Mouse (Mus musculus) bone marrow macrophage, adult 2 months (primary cell): ENCODE data around the gene Alkbh8. TPM values are rescaled to one million over a fixed set of nuclear protein-coding genes. Genes with fewer than 3 reads are reported as not detected.
"Not testable (repeated sequence)": the region's sequence is repeated elsewhere in the genome, so short reads cannot be mapped to it uniquely, and the experiment has no call there.

Source experiments
- H3K27ac ChIP-seq: 2 replicates; pipeline ENCODE4 v1.5.1; 2012; ENCODE audit warnings: low read depth, low read length; ENCODE audit not compliant: insufficient read depth
- H3K4me1 ChIP-seq: 2 replicates; pipeline ENCODE4 v1.6.1; 2012; ENCODE audit warnings: low read length; ENCODE audit not compliant: control insufficient read depth, insufficient read depth
- H3K4me3 ChIP-seq: 2 replicates; pipeline ENCODE4 v1.5.1; 2012; ENCODE audit warnings: mild to moderate bottlenecking, low read length, moderate library complexity; ENCODE audit not compliant: insufficient read depth
- CTCF ChIP-seq: IDR thresholded peaks from 2 replicates; pipeline ENCODE4 v1.5.1; 2012; ENCODE audit warnings: low read depth, mild to moderate bottlenecking, low read length, moderate library complexity
- POLR2A ChIP-seq: IDR thresholded peaks from 2 replicates; pipeline ENCODE4 v1.6.1; 2012; ENCODE audit warnings: mild to moderate bottlenecking, low read depth, low read length, borderline replicate concordance
- polyA plus RNA-seq: library from polyadenylated mRNA; stranded (reverse); fragments of >200 nt; gene quantifications from 2 replicates; pipeline ENCODE4 v1.2.4, GENCODE M21; 2012; ENCODE audit not compliant: missing spikeins, insufficient read depth, insufficient read length

Alkbh8 gene
- 7.0 and 13.0 TPM in 2 replicates for polyA plus RNA-seq

DNA sequence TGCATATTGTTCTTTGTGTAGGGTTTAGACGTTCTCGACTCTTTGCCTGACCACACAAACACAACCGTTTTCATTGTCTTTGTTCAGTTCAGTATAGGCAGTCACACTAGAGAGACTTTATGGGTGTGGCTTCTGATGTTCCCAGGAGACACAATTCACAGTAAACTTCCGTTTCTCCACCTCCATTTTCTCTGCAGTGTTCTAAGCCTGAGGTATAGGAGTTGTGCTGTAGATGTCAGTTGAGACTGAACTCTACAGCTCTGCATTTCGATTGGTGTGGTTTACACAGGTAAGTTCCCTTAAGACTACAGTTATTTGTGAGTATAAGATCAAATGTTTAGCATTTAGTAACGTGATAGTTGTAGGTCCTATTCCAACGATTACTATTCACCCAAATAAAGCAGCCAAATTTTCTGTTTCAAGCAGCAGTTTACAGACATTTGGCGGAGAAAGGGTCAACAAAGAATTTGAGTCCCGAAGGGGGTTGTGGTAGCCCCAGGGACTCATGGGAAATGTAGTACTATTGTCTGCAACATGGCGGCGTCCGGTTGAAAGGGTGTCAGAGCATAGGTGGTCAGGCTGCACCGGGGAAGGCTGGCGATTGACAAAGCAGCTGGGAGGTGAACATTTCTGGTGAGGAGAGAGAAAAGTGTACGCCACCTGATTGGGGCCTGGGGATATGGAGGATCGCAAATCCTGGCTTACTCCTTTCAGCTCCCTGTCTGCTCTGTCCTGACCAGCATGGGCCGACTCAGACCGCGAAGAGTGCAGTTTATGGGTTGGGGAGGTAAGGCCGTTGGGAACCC lies at the start of gene Alkbh8:
TSS of gene Alkbh8 (plus strand) at position 179 of the 806 bp plus-strand sequence.
- Histone ChIP-seq H3K4me1 (peaks cover 2% of the 10 kb centered on the region; the same call in 1 of the 2 replicates), H3K27ac (0 out of 2 replicates have a peak within 1 kb of the TSS, but pooled peaks have one; percentile 11), H3K4me3 (peak within 1 kb of the TSS; percentile 86)
- TF ChIP-seq CTCF (no peak), POLR2A (no peak)

DNA sequence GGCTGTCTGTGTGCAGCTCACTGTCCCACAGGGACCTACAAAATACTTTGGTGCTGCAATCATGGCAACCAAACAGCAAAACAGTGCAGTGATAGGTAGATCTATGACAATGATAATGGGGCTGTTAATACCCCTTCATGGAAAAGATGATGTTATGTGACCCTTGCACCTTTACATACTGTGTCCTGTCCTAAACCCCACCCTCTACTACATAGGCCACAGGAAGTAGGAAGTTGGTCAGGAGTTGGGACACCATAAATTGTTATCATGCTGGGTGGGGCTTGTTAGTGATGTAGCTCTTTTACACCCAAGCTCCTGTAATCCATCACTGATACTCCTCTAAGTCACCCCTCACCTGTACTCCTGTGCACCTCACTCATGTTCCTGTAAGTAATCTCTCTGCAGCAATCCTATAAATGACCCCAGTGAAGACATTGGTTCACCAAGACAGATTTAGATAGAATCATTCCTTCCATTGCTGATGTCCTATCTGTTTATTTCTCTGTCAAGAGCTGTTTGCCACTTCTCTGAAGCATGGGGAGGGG lies 25.6 kb upstream of the Alkbh8 start:
- no peak overlapping the region for H3K4me3 ChIP-seq
- no peaks in the 10 kb centered on the region for H3K4me1 ChIP-seq
- H3K27ac ChIP-seq: no peak overlapping the region
- TF ChIP-seq CTCF (no peak), POLR2A (no peak)

DNA sequence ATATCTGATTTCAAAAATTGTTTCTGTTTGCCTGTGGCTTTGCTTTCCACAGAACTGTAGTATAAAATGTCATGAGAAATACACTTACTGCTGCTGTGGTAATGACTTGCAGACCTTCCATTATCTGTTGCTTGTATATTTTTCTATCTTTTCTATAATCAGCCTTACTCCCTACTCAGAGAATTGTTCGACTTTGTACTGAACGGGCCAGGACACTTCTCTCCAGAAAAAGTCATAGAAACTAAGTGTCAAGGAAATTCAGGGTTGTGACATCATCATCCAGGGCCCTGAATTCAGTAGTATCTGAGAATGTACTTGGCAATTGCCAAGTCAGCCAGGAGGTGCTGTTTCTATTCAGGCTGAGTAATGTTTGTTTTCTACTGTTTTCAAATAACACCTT lies 24.9 kb upstream of the Alkbh8 start:
- TF ChIP-seq CTCF (no peak), POLR2A (no peak)
- Histone ChIP-seq H3K4me1 (no peaks in the 10 kb centered on the region), H3K27ac (no peak overlapping the region), H3K4me3 (no peak overlapping the region)

DNA sequence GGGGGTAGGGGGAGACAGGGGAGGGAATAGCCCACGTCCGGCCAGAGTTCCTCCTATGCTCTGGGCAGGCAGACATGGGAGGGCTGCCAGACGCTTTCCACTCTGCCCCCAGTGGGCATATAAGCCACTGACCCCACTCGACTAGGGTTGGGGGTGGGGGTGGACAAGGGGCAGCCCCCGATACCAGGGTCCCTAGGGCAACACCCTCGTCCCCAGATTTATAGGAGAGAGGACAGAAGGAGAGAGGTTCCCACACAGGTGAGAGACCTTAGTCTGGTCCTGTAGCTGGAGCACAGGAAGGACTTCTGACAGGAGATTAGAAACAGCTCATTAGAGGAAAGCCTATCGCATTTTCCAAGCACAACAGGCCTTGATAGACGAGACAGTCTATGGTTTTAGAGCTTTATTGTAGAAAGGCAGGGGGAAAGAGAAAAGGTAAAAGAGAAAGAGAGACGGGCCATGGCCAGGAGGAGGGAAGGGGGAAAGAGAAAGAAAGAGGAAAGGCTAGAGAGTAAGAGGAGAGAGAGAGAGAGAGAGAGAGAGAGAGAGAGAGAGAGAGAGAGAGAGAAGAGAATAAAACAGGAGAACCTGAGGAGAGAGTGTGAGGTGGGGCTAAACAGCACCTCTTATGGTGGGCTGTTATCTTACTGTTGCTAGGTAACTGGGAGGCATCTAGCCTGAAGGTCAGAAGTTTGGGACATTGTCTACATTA lies 7.4 kb upstream of the Alkbh8 start:
- not testable (repeated sequence) for H3K4me1 ChIP-seq, H3K4me3 ChIP-seq, H3K27ac ChIP-seq

DNA sequence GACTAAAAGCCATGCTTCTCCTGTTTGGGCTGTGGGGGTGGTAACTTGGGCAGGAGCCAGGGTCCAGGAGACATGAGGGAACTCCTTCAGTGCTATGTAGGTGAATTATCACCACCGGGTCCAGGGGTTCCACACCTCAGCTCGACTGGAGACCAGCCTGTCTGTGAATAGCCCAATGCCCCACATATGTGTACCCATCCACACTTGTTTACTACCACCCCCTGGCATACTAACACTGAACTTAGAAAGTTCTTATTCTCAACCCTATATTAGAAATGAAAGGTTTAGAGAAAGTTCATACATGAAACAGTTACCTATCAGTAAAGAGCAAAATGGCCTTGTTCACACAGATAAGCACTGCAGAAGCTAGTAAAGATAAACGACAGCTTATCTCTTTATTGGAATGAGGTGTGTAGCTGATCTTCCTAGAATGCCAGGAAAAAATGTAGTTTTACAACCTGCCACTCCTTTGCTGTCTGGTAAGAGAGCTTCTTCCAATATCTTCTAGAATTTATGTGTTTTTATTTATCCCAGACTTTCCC lies 6.8 kb upstream of the Alkbh8 start:
- H3K4me3 ChIP-seq: no peak overlapping the region
- H3K4me1 ChIP-seq: no peaks in the 10 kb centered on the region
- H3K27ac ChIP-seq: no peak overlapping the region
- TF ChIP-seq CTCF (no peak), POLR2A (no peak)

DNA sequence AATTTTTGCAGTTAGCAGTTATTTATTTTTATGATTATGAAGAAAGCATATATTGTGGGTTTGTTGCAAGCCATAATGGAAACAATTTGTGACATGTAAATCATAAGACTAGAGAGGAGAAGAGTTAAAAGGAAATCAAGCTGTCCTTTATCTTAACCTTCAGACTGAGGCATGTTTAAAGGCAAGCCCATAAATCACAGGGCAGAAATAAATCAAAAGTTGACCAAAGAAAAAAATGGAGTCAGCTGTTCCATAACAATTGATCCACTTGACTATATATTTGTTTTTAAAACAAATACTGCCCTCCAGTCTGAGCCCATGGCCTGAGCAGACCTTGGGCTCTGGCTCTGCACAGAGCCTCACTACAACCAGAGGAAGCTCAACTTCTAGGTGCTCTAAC lies 4.6 kb upstream of the Alkbh8 start:
- Histone ChIP-seq H3K4me3 (no peak overlapping the region), H3K4me1 (no peaks in the 10 kb centered on the region), H3K27ac (no peak overlapping the region)
- TF ChIP-seq CTCF: no peak
- no peak for TF ChIP-seq POLR2A

DNA sequence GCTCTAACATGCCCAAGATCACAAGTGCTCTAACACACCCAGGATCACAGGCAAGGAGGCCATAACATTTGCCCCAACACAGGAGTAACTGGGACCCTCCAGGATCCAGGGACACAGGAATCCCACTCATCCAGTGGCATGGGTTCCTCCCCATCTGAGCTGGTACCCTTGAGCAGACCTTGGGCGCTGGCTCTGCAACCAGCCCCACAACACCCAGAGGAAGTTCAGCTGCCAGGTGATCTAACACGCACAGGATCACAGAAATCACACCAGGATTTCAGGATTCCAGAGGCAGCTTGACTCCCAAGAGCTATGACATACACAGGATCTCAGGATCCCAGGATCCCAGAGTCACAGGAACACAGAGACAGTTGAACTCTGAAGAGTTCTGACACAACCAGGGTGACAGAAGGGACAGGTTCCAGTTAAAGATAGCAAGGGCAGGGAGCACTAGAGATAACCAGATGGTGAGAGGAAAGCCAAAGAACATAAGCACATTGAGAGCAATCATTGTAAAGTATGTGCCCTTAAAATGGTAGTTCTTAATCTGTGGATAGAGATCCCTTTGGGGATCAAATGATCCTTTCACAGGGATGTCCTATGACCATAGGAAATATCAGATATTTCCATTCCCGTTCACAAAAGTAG lies 4.1 kb upstream of the Alkbh8 start:
- Histone ChIP-seq H3K4me3 (no peak overlapping the region), H3K27ac (no peak overlapping the region), H3K4me1 (no peaks in the 10 kb centered on the region)
- TF ChIP-seq POLR2A (no peak), CTCF (no peak)

DNA sequence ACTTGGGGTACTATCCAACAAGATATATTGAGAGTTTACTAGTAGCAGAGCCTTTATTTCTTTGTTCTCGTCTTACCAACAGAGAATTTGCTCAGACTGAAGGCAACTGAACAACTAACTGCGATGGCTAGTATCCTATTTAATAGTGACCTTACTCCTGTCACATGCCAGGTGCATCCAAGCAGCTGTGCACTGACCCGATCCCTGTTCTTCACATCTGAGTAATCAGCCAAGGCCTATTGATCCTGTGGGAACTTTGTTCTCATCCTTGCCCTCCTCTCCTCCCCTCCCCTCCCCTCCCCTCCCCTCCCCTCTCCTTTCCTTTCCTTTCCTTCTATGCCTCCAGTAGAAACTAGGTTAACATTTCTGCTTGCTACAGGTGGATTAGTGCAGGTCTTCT lies 1.7 kb downstream of the Alkbh8 start:
- H3K4me1 ChIP-seq: peaks cover 2% of the 10 kb centered on the region; the same call in 1 of the 2 replicates
- H3K4me3 ChIP-seq: no peak overlapping the region
- H3K27ac ChIP-seq: no peak overlapping the region
- TF ChIP-seq POLR2A (no peak), CTCF (no peak)

DNA sequence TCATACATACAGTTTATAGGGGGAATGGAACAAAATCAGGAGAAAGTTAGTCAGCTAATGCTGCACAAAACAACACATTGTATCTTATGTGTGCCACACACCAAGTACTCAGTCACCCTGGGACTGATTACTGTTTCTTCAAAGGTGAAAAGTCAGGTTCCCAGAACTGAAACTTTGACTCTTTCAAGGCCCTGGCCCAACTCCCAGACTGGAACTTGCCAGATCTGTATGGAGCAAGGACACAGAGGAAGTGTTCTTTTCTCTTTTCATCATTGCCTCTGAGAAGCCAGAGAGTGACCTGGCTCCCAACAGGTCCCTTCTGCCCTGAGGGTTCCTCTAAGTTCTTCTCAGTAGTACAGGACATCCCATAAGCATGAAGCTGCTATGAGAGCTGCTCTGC lies 10.2 kb downstream of the Alkbh8 start:
- Histone ChIP-seq H3K4me3 (no peak overlapping the region), H3K27ac (no peak overlapping the region), H3K4me1 (no peaks in the 10 kb centered on the region)
- TF ChIP-seq CTCF (no peak), POLR2A (no peak)
